Mouse (Mus musculus) lung, adult 2 months (tissue): ENCODE measurements around the gene Serinc5. TPM values are rescaled to one million over a fixed set of nuclear protein-coding genes. Genes with fewer than 3 reads are reported as not detected.

ENCODE experiments used
- DNase-seq: peaks from one replicate; pipeline ENCODE4 v3.0.0; 2022
- H3K4me1 ChIP-seq: fragments of 200-500 bp; 2 replicates; pipeline ENCODE4 v1.6.1; 2011; ENCODE audit warnings: low read length; ENCODE audit not compliant: control insufficient read depth, insufficient read depth
- H3K4me3 ChIP-seq: fragments of 200-500 bp; replicated peaks from 2 replicates; pipeline ENCODE3; 2011; ENCODE audit warnings: low read depth, mild to moderate bottlenecking, control low read depth, low read length; ENCODE audit errors: extremely low read depth
- CTCF ChIP-seq: fragments of 200-500 bp; IDR thresholded peaks from 2 replicates; pipeline ENCODE4 v1.5.1; 2011; ENCODE audit warnings: mild to moderate bottlenecking, low read length, control low read depth; ENCODE audit not compliant: insufficient read depth
- POLR2A ChIP-seq: fragments of 200-500 bp; IDR thresholded peaks from 2 replicates; pipeline ENCODE4 v1.6.1; 2011; ENCODE audit warnings: low read depth, mild to moderate bottlenecking, control low read depth, low read length, borderline replicate concordance; ENCODE audit errors: extremely low read depth
- WGBS: fragments of 180-500 bp; shearing (Covaris S2); methylation state at CpG from one replicate; pipeline ENCODE4 v1.1.7; 2018; 5-methylcytosine and 5-hydroxymethylcytosine counted together
- polyA plus RNA-seq: library from polyadenylated mRNA; depleted of rRNA; stranded (reverse); fragments of >200 nt; gene quantifications from 2 replicates; pipeline ENCODE4 v1.2.3, GENCODE M21; 2012

The Serinc5 gene
- polyA plus RNA-seq, 1 experiment, result 38.3 TPM

- TF ChIP-seq CTCF, result no peak
- no peak for TF ChIP-seq POLR2A
- 52% methylated on average over 6 of the region's 6 CpGs for WGBS
- Histone ChIP-seq H3K4me1 (peaks cover 9% of the 10 kb centered on the region), H3K4me3 (no peak overlapping the region)
- no peak for DNase-seq
These were observed 25.5 kb downstream of the Serinc5 start for GRCm38 (mm10) chr13:92636226-92636909.

GRCm38 (mm10) chr13:92636910-92637275 is 26.0 kb downstream of the Serinc5 start:
- no peak for TF ChIP-seq CTCF
- TF ChIP-seq POLR2A, result no peak
- WGBS, result 13% methylated on average over 7 of the region's 7 CpGs
- Histone ChIP-seq H3K4me1 (peaks cover 9% of the 10 kb centered on the region), H3K4me3 (no peak overlapping the region)
- DNase-seq, result no peak

DNA sequence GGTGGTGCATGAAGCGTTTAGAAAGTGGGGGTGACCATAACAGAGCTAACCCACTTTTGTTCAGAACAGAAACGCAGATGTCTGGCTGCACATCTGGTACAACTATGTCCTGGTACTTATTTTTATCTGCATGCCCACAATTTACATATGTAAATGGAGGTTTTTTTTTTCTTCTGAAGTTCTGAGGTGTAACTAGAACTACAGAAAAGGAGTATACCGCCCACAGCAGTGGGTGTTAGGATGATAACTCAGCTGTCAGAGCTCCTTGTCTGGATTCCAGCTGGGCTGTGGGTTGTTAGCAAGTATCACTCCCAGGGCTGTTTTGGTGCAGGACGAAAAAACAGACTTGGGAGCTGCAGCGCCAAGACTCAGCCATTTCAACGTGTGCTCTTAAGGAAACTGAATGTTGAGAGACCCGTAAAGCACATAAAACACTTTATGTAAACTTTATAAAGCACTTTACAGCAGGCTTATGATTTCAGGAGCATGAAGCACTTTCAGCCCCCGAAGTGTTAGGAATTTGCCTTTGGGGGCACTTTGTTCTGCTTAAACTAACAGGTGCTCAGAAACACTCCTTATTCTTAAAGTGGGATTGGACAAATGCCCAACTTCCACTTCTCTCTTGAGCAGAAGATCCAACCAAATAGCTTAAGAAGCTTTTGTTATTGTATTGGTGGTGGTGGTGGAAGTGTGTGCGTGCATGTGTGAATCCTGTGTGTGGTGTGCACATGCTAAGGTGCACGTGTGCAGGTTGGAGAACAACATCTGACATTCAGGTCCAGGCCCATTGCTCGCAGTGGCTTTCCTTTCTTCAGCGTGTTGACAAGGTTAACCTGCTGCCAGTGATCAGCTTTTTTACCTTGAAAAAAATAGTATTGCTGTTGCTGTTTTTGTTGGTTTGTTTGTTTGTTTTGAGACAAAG is 28.5 kb downstream of the Serinc5 start:
- WGBS, result 52% methylated on average over 12 of the region's 12 CpGs
- DNase-seq, result no peak
- Histone ChIP-seq H3K4me3 (no peak overlapping the region), H3K4me1 (peaks cover 9% of the 10 kb centered on the region)
- TF ChIP-seq CTCF, result no peak
- TF ChIP-seq POLR2A, result no peak

DNA sequence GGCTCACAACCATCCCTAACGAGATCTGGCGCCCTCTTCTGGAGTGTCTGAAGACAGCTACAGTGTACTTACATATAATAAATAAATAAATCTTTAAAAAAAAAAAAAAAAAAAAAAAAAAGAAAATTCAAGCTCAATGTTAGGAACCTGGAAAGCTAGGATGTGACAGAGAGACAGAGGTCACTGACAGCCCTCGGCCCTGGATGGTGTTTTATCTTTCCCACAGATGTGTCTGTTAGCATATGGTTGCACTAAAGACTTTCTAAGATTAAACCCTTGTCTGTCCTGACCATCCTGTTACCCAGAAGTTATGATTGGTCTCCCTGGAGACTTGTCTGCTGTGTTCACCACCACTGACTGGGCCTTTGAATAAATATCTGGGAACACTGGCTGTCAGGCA is 33.3 kb downstream of the Serinc5 start:
- 84% methylated on average over 3 of the region's 3 CpGs for WGBS
- TF ChIP-seq CTCF (no peak), POLR2A (no peak)
- H3K4me1 ChIP-seq, result peaks cover 6% of the 10 kb centered on the region
- no peak overlapping the region for H3K4me3 ChIP-seq
- DNase-seq, result no peak

GRCm38 (mm10) chr13:92644753-92645152 is 33.9 kb downstream of the Serinc5 start:
- no peak for TF ChIP-seq CTCF
- no peak for TF ChIP-seq POLR2A
- DNase-seq, result no peak
- no peak overlapping the region for H3K4me3 ChIP-seq
- WGBS, result 95% methylated on average over 6 of the region's 6 CpGs
- H3K4me1 ChIP-seq, result peaks cover 5% of the 10 kb centered on the region

- WGBS, result 34% methylated on average over 2 of the region's 2 CpGs
- peaks cover 17% of the 10 kb centered on the region for H3K4me1 ChIP-seq
- no peak overlapping the region for H3K4me3 ChIP-seq
- TF ChIP-seq POLR2A (no peak), CTCF (no peak)
- DNase-seq, result peak; percentile 55
These were observed 36.8 kb downstream of the Serinc5 start for GRCm38 (mm10) chr13:92647695-92648094.

DNA sequence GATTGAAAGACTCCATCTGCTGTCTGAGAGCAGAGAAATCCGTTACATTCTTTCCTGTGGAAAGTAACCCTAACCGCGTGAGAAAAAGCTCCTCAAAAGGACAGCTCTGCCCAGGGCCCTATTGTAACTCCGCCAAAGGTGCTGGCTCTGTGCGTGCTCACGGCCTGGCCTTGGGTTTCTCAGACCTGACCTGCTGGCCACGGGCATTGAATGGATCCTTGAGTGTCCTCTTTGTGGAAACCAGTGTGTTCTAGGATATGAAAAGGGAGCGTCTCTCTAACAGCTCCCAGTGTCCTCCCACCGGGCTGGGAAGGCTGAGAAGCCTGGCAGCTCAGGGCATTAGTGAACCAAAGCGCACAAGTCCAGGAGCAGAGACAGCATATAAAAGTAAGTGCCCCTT is 38.2 kb downstream of the Serinc5 start:
- TF ChIP-seq POLR2A (no peak), CTCF (no peak)
- DNase-seq, result no peak
- Histone ChIP-seq H3K4me3 (no peak overlapping the region), H3K4me1 (peaks cover 26% of the 10 kb centered on the region)
- 88% methylated on average over 10 of the region's 10 CpGs for WGBS

GRCm38 (mm10) chr13:92650956-92651355 is 40.1 kb downstream of the Serinc5 start:
- Histone ChIP-seq H3K4me3 (no peak overlapping the region), H3K4me1 (peaks cover 26% of the 10 kb centered on the region)
- no peak for TF ChIP-seq POLR2A
- TF ChIP-seq CTCF, result no peak
- 9% methylated on average over 2 of the region's 2 CpGs for WGBS
- no peak for DNase-seq

DNA sequence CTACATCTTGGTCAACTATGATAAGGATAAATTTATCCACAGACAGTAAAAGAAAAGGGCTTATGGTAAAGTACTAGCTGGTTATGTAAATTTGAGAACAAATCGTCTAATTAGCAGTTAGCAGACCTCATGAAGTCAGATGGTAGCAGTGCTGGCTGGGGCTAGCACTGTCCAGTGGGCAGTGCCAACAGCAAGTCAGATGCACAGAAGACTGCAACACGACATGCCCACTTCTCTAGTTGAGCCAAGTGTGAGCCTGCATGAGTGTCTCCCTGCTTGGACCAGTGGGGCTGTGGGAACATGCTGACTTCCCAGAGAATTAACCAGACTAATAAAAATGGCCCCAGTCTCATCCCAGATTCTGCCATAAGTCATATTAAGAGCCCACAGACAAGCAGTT is 41.6 kb downstream of the Serinc5 start:
- peaks cover 27% of the 10 kb centered on the region for H3K4me1 ChIP-seq
- TF ChIP-seq POLR2A (no peak), CTCF (no peak)
- H3K4me3 ChIP-seq, result no peak overlapping the region
- WGBS, result 73% methylated on average over 2 of the region's 2 CpGs
- no peak for DNase-seq
